Mouse (Mus musculus) layer of hippocampus, adult 2 months (tissue): ENCODE measurements around the gene Plg. TPM values are rescaled to one million over a fixed set of nuclear protein-coding genes. Genes with fewer than 3 reads are reported as not detected.

Experiments
- DNase-seq, 2 experiments: peaks; one replicate each; pipeline ENCODE4 v3.0.0; 2022; ENCODE audit warnings: low spot score in 2 of 2
- H3K27ac ChIP-seq: fragments of 200-600 bp; 2 replicates; pipeline ENCODE4 v1.8.1; 2022
- H3K4me3 ChIP-seq: fragments of 200-600 bp; 2 replicates; pipeline ENCODE4 v1.8.1; 2022; ENCODE audit warnings: mild to moderate bottlenecking
- CTCF ChIP-seq: fragments of 200-600 bp; conservative IDR thresholded peaks from 2 replicates; pipeline ENCODE4 v1.8.1; 2022; ENCODE audit warnings: antibody characterized with exemption, mild to moderate bottlenecking, moderate library complexity
- total RNA-seq, 2 experiments: library from RNA; stranded (reverse); gene quantifications; 2 replicates each; pipeline ENCODE4 v1.2.3; 2021

The Plg gene
- total RNA-seq, 2 experiments from 2014 or later, result not detected

DNA sequence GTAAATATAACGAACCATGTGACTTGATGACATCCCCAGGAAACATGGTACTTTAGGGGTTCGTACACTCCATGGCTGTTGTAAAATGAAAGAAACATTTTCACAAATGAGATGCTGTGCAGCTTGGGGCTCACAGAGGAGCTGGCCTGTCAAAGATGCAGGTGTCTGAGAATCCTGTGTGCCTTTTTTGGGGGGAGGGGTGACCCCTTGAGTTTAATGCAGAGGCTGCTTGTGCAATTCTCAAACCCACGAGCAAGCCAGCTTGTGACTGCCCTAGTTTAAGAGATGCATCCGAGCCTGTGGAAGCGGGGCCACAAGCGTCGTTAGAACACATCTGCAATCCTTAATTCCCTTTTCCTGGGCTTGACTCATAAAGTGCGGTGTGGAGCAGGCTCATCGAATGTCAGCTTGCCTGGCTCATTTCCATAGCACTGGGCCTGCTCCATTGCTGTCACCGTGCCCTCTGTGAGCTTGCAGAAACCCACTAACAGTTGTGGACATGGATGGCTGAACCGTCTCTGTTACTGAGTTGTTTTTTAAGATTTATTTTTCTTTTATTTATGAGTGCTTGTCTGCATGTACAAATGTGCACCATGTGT, 31.0 kb downstream of the Plg start:
- no peak overlapping the region for H3K27ac ChIP-seq
- no peak for TF ChIP-seq CTCF
- H3K4me3 ChIP-seq, result no peak overlapping the region
- DNase-seq, result no peak

DNA sequence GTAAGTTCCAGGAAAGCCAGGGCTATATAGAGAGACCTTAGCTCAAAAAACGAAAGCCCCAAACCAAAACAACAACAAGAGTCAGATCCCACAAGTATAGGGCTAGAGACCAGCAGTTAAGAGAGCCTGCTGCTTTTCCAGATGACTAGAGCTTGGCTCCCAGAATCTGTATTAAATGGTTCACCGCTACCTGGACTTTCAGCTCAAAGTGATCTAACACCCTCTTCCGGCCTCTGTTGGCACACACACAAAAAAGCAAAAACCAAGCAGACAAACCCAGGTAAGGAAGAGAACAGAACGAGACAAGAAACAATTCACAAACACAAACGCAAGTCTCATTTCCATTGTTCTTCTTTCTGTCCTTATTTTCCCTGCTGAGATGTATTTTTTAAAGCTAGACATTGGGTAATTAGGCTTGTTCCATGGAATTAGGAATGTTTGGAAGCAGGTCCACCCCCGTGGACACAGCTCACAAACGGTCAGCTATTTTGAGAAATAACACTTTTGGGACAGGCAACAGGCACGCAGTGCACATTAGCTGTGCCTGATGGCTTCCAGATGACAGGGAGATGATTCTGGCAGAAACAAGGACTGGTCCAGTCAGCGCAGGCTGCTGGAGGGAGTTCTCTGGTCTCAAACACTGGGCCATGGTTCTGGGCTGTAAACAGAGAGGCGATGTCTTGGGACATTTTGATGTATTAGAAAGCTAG, 33.9 kb downstream of the Plg start:
- no peak overlapping the region for H3K27ac ChIP-seq
- no peak for TF ChIP-seq CTCF
- no peak for DNase-seq

DNA sequence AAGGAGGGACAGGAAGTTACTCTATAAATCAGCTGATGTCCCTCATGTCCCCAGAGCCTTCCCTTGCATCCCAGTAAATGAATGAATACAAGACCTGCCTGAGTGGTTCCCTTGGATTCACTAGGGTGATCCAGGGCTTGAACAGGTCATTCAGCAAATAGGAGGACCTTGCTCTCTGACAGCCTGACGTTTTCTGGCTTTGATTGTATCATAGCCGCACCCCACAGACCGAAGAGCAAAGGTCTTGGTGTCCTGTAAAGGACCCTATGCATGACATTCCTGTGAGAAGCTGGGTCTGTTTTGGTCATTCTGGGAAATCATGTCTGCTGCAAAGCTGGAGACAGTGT, 34.5 kb downstream of the Plg start:
- Histone ChIP-seq H3K27ac (no peak overlapping the region), H3K4me3 (no peak overlapping the region)
- no peak for TF ChIP-seq CTCF
- DNase-seq, result no peak

More for the DNA sequence above, 33.9 kb downstream of the Plg start:
- no peak overlapping the region for H3K4me3 ChIP-seq

DNA sequence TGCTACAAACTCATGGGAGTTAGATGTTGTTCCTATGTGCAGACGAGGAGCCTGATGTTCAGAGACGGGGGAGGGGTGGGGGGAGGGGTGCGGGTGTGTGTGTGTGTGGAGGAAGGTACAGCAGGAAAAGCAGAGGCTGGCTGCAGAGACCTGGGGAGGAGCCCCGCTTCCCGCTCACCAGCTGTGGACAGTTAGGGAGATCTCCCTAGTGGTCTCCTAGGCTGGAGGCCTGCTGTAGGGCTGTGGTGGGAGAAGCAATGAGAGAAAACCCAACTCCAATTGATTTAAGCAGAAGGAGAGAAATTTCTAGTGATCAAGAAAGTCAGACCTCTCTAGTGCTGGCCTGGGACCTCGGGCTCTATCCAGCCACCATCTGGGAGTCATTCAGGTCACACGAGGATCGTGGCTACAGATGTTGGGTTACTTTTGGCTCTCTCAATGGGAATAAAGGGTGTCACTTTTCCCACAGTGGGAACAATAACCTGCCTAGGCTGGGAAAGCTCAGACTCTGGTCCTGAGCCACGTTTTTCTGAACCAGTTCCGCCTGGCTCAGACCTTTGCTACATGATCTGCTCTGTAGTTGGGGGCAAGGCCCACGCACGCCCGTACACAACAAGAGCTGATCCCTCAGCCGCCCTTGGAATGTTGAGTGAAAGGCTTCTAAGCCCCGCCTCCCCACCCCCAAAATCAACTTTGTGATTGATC, 36.8 kb downstream of the Plg start:
- Histone ChIP-seq H3K27ac (no peak overlapping the region), H3K4me3 (no peak overlapping the region)
- no peak for TF ChIP-seq CTCF
- DNase-seq, result no peak

DNA sequence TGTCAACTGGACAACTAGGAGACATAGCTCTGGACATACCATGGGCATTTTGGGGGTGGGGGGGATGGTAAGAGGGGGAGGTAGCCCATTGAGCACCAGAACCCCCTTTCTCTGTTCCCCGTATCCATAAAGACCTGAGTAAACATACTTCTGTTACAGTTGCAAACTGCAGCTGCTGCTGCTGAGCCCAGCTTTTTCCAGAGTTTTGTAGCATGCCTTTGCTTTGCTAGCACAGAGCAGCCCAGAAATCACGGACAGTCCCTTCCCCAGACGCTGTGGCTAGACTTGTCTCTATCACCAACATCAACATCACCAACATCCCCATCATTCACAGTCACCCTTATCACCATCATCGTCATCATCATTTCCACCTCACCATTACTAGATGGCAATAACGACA, 37.3 kb downstream of the Plg start:
- TF ChIP-seq CTCF, result no peak
- Histone ChIP-seq H3K4me3 (no peak overlapping the region), H3K27ac (no peak overlapping the region)
- no peak for DNase-seq

DNA sequence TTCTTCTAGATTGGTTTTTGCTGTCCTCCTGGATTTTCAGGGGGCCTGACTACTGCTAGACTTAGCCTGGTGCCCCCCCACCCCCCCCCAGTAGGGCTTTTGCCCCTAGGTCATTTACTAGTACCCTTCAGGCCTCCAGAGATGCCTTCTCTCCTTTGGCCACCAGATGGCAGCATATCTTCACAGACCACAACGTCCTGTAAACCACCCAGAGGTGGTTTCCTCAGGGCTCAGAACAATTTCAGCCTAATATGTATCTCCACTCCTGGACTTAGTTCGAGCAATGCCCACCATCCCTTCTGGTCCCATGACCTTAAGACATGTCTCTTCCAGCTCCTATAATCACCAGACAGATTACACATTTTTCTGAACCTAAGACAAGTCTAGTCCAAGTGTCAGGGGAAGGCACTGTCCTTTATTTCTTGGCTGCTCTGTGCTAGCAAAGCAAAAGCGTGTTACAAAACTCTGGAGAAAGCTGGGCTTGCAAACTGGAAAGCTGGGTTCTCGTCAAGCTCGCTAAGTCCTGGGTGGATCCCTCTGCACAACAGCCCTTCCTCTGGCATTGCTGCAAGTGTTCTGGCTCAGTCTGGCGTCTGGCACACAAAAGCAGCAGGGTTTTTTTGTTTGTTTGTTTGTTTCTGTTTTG, 38.0 kb downstream of the Plg start:
- DNase-seq, result peak; percentile 51 to 84
- H3K27ac ChIP-seq, result peak overlapping the region; percentile 51
- TF ChIP-seq CTCF, result peak; percentile 90
- no peak overlapping the region for H3K4me3 ChIP-seq

DNA sequence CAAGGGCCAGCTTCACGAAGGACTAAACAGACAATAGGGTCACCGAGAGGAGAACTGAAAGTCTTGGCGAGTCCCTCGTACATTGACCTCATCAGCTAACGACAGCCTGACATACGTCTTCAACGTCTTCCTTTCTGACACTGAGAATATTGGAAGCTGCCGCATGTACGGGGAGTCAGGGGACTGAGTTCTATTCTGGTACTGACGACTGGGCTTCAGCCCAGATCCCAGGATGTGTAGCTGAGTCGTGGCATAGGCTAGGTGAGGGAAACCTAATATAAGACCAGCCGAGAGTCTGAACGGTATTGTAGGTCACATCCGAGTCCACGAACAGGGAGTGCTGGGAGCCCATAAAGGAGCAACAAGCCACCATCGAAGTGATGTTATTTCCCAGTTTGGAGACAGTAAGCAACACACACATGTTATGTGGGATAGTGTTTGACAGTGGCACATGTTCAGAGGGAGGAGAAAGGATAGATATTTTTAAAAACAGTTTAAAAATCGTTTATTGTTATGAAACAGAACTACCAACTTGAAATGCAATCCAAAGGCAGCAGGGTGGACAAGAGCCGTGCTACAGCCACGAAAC, 41.2 kb downstream of the Plg start:
- TF ChIP-seq CTCF, result no peak
- peak in 1 of 2 experiments; percentile 7 for DNase-seq
- H3K4me3 ChIP-seq, result no peak overlapping the region
- peak overlapping the region; percentile 70 for H3K27ac ChIP-seq

DNA sequence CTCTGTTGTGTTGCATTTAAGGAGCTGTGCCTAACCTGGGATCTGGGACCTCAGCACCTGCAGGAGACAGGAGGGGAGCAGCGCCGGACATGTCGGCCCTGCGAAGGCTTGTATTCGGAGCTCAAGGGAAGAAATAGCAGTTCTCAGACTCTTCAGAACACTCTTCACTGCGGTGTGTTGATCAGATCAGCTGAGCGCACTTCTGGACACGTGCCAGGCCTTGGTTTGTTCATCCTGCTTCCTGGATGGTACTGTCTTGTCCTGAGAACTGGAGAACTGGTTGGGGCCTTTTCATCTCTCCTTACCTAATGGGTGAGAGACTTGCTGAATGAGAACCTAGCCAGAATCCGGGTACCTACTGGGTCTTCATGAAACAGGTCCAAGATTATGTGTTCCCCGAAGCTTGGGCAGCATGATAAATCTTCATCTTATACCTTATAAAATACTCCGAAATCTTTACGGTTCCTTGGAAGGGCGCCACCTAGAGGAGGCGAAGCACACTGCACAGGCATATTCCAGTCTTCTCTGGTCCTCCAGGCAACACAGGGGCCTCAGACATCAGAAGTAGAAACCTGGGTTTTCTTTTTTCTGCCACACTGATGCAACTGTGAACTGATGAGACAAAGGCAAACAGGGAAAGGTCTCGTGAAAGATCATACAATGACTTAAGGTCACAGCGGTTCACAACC, 42.6 kb downstream of the Plg start:
- TF ChIP-seq CTCF, result peak; percentile 79
- H3K27ac ChIP-seq, result no peak overlapping the region
- H3K4me3 ChIP-seq, result no peak overlapping the region
- no peak for DNase-seq

DNA sequence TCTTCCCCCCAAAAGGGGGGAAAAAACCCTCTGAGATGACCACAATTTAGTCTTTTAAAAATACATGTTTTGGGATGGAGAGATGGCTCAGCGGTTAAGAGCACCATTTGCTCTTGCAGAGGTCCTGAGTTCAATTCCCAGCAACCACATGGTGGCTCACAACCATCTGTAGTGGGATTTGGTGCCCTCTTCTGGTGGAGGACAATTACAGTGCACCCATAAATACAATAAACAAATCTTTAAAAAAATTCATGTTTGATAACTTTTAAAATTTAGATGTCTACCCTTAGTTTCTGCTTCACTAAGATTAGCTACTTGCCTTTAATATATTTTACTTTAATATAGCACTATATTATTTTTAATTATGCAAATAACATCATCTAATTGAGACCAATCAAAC, 43.7 kb downstream of the Plg start:
- no peak for DNase-seq
- Histone ChIP-seq H3K4me3 (no peak overlapping the region), H3K27ac (no peak overlapping the region)
- peak; percentile 54 for TF ChIP-seq CTCF

DNA sequence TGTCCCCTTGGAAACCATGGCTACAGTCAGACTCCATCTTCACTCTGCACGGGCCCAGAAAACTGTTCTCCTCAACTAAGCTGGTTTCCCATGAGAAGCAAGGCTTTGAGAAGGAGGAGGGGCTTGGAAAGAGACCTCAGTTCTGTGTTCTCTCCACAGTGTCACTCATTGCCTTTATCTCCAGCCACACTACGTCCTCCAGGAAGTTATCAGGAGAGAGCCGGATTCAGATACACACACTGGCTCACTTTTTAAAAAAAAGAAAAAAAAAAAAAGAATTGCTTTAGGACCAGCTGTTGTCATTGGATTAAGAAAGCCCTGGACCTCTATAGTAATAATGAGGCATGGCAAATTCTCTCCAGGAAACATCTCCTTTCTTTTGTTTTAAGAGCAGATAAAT, 48.7 kb downstream of the Plg start:
- DNase-seq, result no peak
- TF ChIP-seq CTCF, result no peak

DNA sequence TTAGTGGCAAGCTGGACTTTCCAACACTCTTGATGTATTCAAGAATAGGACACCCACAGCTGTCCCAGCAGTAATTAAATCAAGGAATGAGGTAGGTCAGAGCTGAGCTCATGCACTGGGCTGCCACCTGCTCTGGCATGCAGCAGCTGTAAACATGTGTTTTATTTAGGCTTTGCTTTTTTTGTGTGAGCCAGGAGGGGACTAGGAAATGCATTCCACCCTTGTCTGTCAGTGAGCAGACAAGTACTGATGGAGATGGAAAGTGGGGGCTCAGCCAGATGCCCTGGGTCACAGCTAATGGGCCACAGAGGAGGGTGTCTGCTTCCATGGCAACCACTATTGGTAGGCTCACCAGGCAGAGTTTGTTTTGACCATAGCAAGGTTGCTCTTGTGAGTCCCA, 50.0 kb downstream of the Plg start:
- no peak for TF ChIP-seq CTCF
- no peak for DNase-seq
- Histone ChIP-seq H3K27ac (no peak overlapping the region), H3K4me3 (no peak overlapping the region)

More for the DNA sequence above, 48.7 kb downstream of the Plg start:
- no peak overlapping the region for H3K27ac ChIP-seq
- no peak overlapping the region for H3K4me3 ChIP-seq

DNA sequence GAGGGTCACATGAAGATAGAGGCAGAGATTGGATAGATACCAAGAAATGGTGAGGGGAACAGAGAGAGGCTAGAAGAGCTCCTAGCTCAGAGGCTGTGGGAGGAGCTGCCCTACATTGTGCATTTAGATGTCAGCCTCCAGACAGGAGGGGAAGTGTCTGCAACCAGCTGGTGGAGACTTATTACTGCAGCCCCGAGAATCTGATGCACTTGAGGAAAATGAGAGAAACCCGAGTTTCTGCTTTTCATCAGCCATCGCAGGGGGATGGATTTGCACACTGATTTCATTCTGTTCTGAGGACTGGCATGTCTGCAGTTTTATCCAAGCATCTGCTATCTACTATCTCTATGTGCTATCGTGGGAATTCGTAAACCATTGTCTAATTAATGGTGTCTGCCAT, 53.3 kb downstream of the Plg start:
- no peak overlapping the region for H3K4me3 ChIP-seq
- TF ChIP-seq CTCF, result 0 out of 2 replicates have a peak, but pooled peaks have one; percentile 3
- no peak overlapping the region for H3K27ac ChIP-seq
- peak in 1 of 2 experiments; percentile 28 for DNase-seq
